Mouse (Mus musculus) olfactory bulb, adult 2 months (tissue): ENCODE measurements around the gene Tnpo1.

Experiments used
- CTCF ChIP-seq: fragments of 200-500 bp; IDR thresholded peaks from 2 replicates; pipeline ENCODE4 v1.5.1; 2012; ENCODE audit warnings: low read depth, mild to moderate bottlenecking, low read length, moderate library complexity; ENCODE audit not compliant: insufficient read depth
- POLR2A ChIP-seq: fragments of 200-500 bp; IDR thresholded peaks from 2 replicates; pipeline ENCODE4 v1.6.1; 2012; ENCODE audit warnings: mild to moderate bottlenecking, low read depth, low read length, moderate library complexity; ENCODE audit not compliant: insufficient read depth

DNA sequence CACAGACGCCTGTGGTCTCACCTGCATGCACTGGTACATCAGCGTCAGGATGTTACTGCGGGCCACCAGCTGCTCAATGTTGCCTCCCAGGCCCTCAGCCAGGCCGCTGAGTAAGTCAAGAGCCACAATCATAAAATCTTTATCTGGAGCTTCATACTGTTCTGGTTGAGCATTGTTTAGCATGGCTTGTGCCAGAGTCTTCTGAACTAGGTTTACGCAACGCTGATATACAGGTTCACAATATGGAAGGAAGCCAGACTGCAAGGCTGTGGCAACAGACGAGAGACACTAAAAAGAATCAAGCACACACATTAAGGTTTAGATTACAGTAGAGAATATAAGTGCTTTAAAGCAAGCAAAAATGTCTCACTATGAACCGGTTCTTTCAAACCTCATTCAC is 70.9 kb downstream of the Tnpo1 start:
- no peak for TF ChIP-seq CTCF
- no peak for TF ChIP-seq POLR2A
